21 mouse cellular contexts compared by ENCODE assay signal in genomic region chr6:106337829-106338228, GRCm38 (mm10).
"Had no signal": no experiment of that assay in that cellular context is flagged by ENCODE, and none has a peak within 500 bp of the region (broad histone marks: within the 10 kb centered on the region; RNA-seq: fewer than 3 reads in every experiment).

No protein-coding gene starts in this region.

- ATAC-seq: forebrain, embryonic 13.5 days; forebrain, embryonic 14.5 days; forebrain, embryonic 15.5 days; forebrain, embryonic 16.5 days; forebrain, postnatal 0 days had no signal

- DNase-seq: cerebellum, adult 8-10 months; cerebellum, adult 9-10 months; cerebellum, adult 9-11 months; cerebellum, postnatal 10 days; cerebellum, postnatal 14 days; cerebellum, postnatal 25 days; cerebellum, postnatal 36 days; embryo, embryonic 11 days; forebrain, postnatal 0 days; gastrocnemius, adult 2 months; gastrocnemius, postnatal 10 days; gastrocnemius, postnatal 14 days; gastrocnemius, postnatal 25 days; gastrocnemius, postnatal 36 days; heart, adult 11 months; heart, adult 18-20 months; heart, adult 2 months had no signal
